Mouse (Mus musculus): ENCODE measurements at regions not wholly inside any gene's neighbourhood (a gene's known extent, or its start where the extent isn't known, plus 50 kb on each side); places are given as distances from the start of the nearest gene placed in this dataset.

DNA sequence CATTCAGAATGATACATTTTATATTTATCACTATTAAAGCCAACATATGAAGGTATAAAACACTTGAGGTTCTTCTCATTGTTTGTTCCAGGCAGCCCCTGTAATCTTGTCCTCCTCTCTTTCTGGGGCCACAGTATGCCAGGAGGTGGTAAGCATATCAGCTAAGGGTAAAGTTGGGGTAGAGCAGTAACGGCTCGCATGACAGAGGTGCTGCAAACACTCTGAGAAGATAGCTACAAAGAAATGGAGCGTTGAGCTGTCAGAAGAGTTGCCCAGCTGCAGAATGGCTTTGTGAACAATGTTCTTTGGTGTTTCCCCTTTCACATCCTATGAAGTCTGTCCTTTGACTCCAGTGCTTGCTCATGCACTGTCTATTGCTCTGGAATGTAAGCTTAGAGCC, 293.5 kb upstream of the Camk1g start:
- Histone ChIP-seq H3K9me3 (ENCODE audit: control insufficient read depth, low read length) (no peaks in the 10 kb centered on the region), H3K27me3 (ENCODE audit: control insufficient read depth) (no peaks in the 10 kb centered on the region), H3K36me3 (ENCODE audit: control insufficient read depth) (no peaks in the 10 kb centered on the region), H3K4me3 (replicated peaks) (no peak overlapping the region), H3K4me1 (ENCODE audit: control insufficient read depth) (peaks cover 3% of the 10 kb centered on the region; the same call in 1 of the 2 replicates)
- TF ChIP-seq TAL1 (IDR thresholded peaks at IDR 0.05; ENCODE audit: low read length), result no peak
- no peak for TF ChIP-seq GATA1 (IDR thresholded peaks at IDR 0.05; ENCODE audit: low read length)

DNA sequence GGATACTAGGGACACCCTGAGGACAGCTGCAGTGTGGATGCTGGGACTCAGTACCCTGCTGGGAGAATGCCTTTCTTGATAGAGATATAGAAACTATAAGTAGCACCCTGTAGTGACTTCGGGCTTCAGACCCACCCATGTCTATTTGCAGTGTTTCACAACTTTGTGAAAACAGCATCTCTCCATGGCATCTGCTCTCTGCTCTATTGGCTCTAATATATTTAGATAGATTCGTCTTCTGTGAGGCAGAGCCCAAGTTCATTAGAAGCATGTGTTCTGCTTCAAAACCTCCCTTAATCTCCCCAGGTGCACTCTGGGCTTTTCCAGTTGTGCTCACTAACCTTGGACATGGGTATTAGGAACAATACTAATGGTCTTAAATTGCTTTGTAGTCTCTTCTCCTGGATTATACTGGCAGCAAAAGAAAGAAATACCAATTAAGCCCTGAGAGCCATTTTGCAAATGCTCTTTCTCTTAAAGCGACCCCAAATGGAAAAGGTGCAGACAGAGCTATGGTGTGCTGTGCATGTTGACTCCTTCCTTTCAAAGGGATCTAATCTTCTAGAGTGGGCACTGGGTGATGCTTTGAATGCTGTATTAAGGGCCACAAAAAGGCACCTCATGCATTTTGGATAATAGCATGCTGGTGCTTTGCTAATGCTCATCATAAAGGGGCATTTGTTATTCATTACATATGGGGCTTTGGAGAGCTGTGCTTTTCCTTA, 292.2 kb upstream of the Camk1g start:
- Histone ChIP-seq H3K9me3 (ENCODE audit: control insufficient read depth, low read length) (no peaks in the 10 kb centered on the region), H3K4me3 (replicated peaks) (no peak overlapping the region), H3K27me3 (ENCODE audit: control insufficient read depth) (no peaks in the 10 kb centered on the region), H3K4me1 (ENCODE audit: control insufficient read depth) (peaks cover 3% of the 10 kb centered on the region; the same call in 1 of the 2 replicates), H3K36me3 (ENCODE audit: control insufficient read depth) (no peaks in the 10 kb centered on the region)
- TF ChIP-seq GATA1 (IDR thresholded peaks at IDR 0.05; ENCODE audit: low read length) (no peak), TAL1 (IDR thresholded peaks at IDR 0.05; ENCODE audit: low read length) (no peak)

DNA sequence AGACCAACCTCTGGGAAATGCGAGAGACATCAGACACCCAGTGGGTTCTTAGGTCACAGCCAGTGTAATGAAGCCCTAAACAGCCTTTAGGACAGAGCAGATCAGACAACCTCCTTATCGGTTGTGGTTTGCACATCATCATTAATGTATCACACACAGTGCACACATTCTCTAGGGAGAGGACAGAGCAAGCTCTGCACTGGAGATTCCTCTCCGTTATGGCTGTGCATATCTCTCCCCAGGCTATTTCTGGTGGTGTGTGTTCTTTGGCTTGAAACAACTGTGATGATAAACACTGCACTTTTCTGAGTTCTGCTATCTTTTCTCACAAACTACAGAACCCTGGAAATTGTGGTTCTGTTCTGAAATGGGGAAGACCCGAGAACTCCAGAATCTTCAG, 291.3 kb upstream of the Camk1g start:
- Histone ChIP-seq H3K9me3 (ENCODE audit: control insufficient read depth, low read length) (no peaks in the 10 kb centered on the region), H3K36me3 (ENCODE audit: control insufficient read depth) (no peaks in the 10 kb centered on the region), H3K4me1 (ENCODE audit: control insufficient read depth) (peaks cover 3% of the 10 kb centered on the region; the same call in 1 of the 2 replicates), H3K4me3 (replicated peaks) (no peak overlapping the region), H3K27me3 (ENCODE audit: control insufficient read depth) (no peaks in the 10 kb centered on the region)
- TF ChIP-seq TAL1 (IDR thresholded peaks at IDR 0.05; ENCODE audit: low read length) (no peak), GATA1 (IDR thresholded peaks at IDR 0.05; ENCODE audit: low read length) (no peak)

DNA sequence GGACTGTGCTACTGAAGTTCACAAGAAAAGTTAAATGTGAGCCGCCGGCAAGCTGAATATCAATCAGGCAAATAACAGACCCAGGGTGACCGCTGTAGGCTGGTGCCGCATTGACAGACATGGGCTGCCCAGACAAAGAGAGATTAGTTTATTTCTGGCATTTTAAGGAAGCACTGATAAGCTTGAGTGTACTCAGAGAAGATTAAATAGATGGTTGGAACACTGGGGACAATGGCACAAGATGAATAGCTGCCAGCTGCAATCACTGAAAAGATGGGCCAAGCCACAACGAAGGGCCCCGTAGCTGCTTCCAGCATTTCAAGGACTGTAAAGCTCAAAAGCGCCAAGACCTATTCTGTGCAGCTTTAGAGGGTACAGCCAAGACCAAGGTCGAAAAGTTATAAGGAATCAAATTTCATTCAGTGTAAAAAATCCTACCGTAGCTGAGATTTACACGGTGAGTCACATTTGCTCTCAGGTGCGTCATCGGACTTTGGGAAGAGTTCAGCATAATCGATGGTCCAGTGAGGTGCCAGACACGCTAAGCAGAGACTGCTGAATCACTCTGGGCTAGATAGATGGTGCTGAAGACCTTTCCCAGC, 285.1 kb upstream of the Camk1g start:
- TF ChIP-seq TAL1 (IDR thresholded peaks at IDR 0.05; ENCODE audit: low read length) (no peak), GATA1 (IDR thresholded peaks at IDR 0.05; ENCODE audit: low read length) (no peak)

DNA sequence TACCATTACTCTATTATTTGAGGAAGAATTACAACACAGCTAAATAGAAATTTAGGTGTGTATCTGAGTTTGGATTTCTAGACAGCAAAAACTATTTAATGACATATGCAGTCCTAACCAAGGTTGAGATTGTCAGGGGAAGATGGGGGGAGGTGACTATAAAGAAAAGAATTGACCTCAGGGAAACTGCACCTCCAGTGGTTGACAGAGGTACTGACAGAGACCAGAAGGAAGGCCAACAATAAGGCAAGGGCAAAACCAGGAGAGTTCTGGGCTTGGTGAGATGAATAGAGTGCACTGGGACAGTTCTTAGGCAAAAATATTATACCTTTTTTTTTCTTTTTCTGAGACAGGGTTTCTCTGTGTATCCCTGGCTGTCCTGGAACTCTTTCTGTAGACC, 280.2 kb upstream of the Camk1g start:
- Histone ChIP-seq H3K4me3 (replicated peaks) (no peak overlapping the region), H3K9me3 (ENCODE audit: control insufficient read depth, low read length) (no peaks in the 10 kb centered on the region), H3K36me3 (ENCODE audit: control insufficient read depth) (no peaks in the 10 kb centered on the region), H3K4me1 (ENCODE audit: control insufficient read depth) (no peaks in the 10 kb centered on the region), H3K27me3 (ENCODE audit: control insufficient read depth) (no peaks in the 10 kb centered on the region)
- TF ChIP-seq GATA1 (IDR thresholded peaks at IDR 0.05; ENCODE audit: low read length), result no peak
- TF ChIP-seq TAL1 (IDR thresholded peaks at IDR 0.05; ENCODE audit: low read length), result no peak

More for the DNA sequence above, 285.1 kb upstream of the Camk1g start:
- no peaks in the 10 kb centered on the region for H3K4me1 ChIP-seq (ENCODE audit: control insufficient read depth)
- H3K4me3 ChIP-seq (replicated peaks), result no peak overlapping the region
- H3K9me3 ChIP-seq (ENCODE audit: control insufficient read depth, low read length), result peaks cover 2% of the 10 kb centered on the region; the same call in 1 of the 2 replicates
- no peaks in the 10 kb centered on the region for H3K27me3 ChIP-seq (ENCODE audit: control insufficient read depth)
- H3K36me3 ChIP-seq (ENCODE audit: control insufficient read depth), result no peaks in the 10 kb centered on the region

DNA sequence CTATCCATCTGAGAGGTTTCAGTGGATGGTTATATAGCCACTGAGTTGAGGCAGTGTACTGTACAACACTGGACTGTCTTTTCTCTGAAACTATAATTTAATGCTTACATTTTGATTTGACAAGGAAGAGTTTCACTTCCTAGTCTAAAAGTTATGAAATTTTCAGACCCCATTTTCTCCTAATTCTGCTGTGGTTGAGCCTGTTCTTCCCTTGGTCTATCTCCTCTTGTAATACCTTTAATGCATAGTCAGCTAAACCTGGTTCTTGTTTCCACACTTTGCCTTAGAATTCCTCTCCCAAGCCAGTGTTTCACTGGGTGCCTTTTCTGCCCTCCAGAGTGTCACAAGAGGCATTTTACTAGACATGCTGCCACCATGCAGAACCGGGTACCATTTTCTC, 279.3 kb upstream of the Camk1g start:
- no peaks in the 10 kb centered on the region for H3K36me3 ChIP-seq (ENCODE audit: control insufficient read depth)
- no peaks in the 10 kb centered on the region for H3K4me1 ChIP-seq (ENCODE audit: control insufficient read depth)
- TF ChIP-seq GATA1 (IDR thresholded peaks at IDR 0.05; ENCODE audit: low read length) (no peak), TAL1 (IDR thresholded peaks at IDR 0.05; ENCODE audit: low read length) (no peak)
- no peak overlapping the region for H3K4me3 ChIP-seq (replicated peaks)
- H3K9me3 ChIP-seq (ENCODE audit: control insufficient read depth, low read length), result no peaks in the 10 kb centered on the region
- no peaks in the 10 kb centered on the region for H3K27me3 ChIP-seq (ENCODE audit: control insufficient read depth)

DNA sequence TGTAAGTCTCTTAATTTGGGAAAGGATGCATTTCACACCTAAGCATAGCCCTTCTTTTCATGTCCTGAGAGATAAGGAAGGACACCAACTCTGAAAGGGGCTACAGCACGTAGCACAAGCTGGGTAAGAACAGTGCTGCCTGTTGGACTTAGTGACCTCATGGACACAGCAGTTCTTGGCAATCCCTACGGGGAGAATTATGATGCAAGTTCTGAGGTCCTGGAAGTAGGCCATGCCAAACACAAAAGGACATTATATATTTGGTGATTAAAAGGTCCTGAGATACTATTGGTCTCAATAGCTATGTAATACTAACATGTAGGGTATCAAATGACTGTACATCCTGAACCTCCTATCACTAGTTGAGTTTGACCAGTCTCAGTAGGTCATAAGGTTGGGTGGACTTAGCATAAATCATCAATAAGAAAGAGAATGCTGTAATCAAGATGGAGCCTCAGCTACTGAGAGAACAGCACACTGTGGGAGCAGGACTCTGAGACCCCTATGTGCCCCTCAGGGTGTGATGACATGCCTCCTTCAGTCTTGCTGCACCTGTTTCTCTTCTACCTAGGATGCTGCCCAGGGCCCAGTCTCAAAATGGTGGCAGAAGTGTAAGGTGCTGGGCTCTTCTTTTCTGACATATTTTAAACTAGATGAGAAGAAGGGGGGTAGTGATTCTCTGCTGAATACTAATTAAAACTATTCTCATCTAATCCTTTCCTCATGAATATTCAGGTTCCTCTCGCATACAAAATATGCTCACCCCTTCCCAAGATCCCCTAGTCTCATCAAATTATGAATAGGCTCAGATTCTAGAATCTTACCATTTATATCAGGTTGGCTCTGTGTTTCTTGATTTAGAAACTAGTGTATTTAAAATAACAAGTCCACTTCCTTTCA, 277.5 kb upstream of the Camk1g start:
- no peaks in the 10 kb centered on the region for H3K27me3 ChIP-seq (ENCODE audit: control insufficient read depth)
- no peak for TF ChIP-seq GATA1 (IDR thresholded peaks at IDR 0.05; ENCODE audit: low read length)
- TF ChIP-seq TAL1 (IDR thresholded peaks at IDR 0.05; ENCODE audit: low read length), result no peak
- H3K9me3 ChIP-seq (ENCODE audit: control insufficient read depth, low read length), result no peaks in the 10 kb centered on the region
- H3K4me1 ChIP-seq (ENCODE audit: control insufficient read depth), result no peaks in the 10 kb centered on the region
- no peaks in the 10 kb centered on the region for H3K36me3 ChIP-seq (ENCODE audit: control insufficient read depth)
- no peak overlapping the region for H3K4me3 ChIP-seq (replicated peaks)

DNA sequence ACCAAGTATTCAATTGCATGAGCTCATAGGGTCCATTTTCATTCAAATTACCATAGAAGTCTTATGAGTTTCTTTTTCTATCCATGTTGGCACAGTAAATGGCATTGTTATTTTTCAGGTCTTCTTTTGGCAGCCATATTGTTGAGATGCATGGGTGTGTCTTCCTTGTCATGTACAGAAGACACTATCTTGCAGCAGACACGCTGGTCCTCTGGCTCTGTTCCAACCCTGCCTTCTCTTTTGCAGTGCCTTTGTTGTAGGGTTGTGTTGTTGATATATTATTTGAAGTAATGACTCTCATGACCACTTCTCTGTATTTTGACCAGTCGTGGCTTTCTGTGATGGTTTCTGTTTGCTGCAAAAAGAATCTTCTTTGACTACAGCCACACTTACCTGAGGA, 274.4 kb upstream of the Camk1g start:
- Histone ChIP-seq H3K9me3 (ENCODE audit: control insufficient read depth, low read length) (no peaks in the 10 kb centered on the region), H3K27me3 (ENCODE audit: control insufficient read depth) (no peaks in the 10 kb centered on the region), H3K4me3 (replicated peaks) (no peak overlapping the region), H3K4me1 (ENCODE audit: control insufficient read depth) (no peaks in the 10 kb centered on the region), H3K36me3 (ENCODE audit: control insufficient read depth) (no peaks in the 10 kb centered on the region)
- TF ChIP-seq GATA1 (IDR thresholded peaks at IDR 0.05; ENCODE audit: low read length), result no peak

DNA sequence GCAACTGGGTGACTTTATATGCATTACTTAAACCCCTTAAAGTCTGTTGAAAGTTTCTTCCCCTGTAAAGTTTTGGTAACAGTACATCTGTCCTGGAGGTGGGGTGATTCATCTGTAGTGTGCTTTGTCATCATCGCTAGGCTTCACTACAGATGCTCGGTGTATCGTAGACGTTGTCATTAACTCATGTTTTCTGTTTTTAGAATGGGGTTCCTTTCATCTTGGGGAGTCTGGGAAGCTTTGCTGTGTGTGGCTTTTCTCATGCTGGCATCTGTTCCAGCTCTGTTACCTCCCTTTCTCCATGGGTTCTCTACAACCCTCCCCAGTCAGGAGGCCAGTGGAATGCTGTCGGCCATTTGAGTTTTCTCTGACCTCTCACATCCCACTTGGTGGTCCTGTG, 266.4 kb upstream of the Camk1g start:
- H3K4me3 ChIP-seq (replicated peaks), result no peak overlapping the region
- TF ChIP-seq TAL1 (IDR thresholded peaks at IDR 0.05; ENCODE audit: low read length) (no peak), GATA1 (IDR thresholded peaks at IDR 0.05; ENCODE audit: low read length) (no peak)

More for the DNA sequence above, 266.4 kb upstream of the Camk1g start:
- H3K27me3 ChIP-seq (ENCODE audit: control insufficient read depth), result no peaks in the 10 kb centered on the region
- no peaks in the 10 kb centered on the region for H3K36me3 ChIP-seq (ENCODE audit: control insufficient read depth)
- H3K4me1 ChIP-seq (ENCODE audit: control insufficient read depth), result no peaks in the 10 kb centered on the region
- no peaks in the 10 kb centered on the region for H3K9me3 ChIP-seq (ENCODE audit: control insufficient read depth, low read length)
